ENCODE assay signal across 13 mouse cellular contexts in genomic region chr3:21905384-21906073, GRCm38 (mm10).
DNase-seq lines count a peak whose midpoint lies in the region; TF ChIP-seq lines count a peak whose summit lies in the region.
"Had no signal": no experiment of that assay in that cellular context is flagged by ENCODE, and none has a peak within 500 bp of the region (broad histone marks: within the 10 kb centered on the region; RNA-seq: fewer than 3 reads in every experiment).

No protein-coding gene starts in this region.

- H3K4me3 ChIP-seq in lung, adult 2 months (replicated peaks; ENCODE audit: extremely low read depth, low read depth, low read length) = no peak overlapping the region
- H3K4me3 ChIP-seq: midbrain, embryonic 13.5 days; neural tube, embryonic 13.5 days had no signal

- WGBS in lung, adult 2 months = 43% methylated on average over 2 of the region's 2 CpGs

- DNase-seq in cerebellum, postnatal 10 days = peak; percentile 45 to 57
- no peak for DNase-seq in cerebellum, postnatal 25 days
- DNase-seq in lung, adult 18-20 months = peak; percentile 9 to 14
- DNase-seq in lung, adult 2 months = no peak
- peak; percentile 4 for DNase-seq in brain, embryonic 14.5 days (ENCODE audit: low read depth)
- peak; percentile 5 for DNase-seq in lung, postnatal 14 days
- no peak for DNase-seq in layer of hippocampus, postnatal 25 days (ENCODE audit: extremely low spot score in 1 of 2, low spot score in 1 of 2)
- no peak for DNase-seq in ovary, postnatal 10 days (ENCODE audit: low spot score)
- DNase-seq: lung, embryonic 14.5 days; right cerebral cortex, adult 18-20 months; thymus, postnatal 14 days had no signal

- TF ChIP-seq CTCF in lung, adult 2 months (IDR thresholded peaks at IDR 0.05; ENCODE audit: insufficient read depth, low read length) = no peak
- no peak for TF ChIP-seq CTCF in brain, embryonic 14.5 days (IDR thresholded peaks at IDR 0.05; ENCODE audit: borderline replicate concordance, extremely low read depth, insufficient read depth, insufficient read length)

- H3K4me1 ChIP-seq in lung, adult 2 months (ENCODE audit: control insufficient read depth, insufficient read depth, low read length) = peaks cover 3% of the 10 kb centered on the region; the same call in 1 of the 2 replicates
- H3K4me1 ChIP-seq: midbrain, embryonic 13.5 days; neural tube, embryonic 13.5 days had no signal

- no peak for TF ChIP-seq POLR2A in lung, adult 2 months (IDR thresholded peaks at IDR 0.05; ENCODE audit: borderline replicate concordance, extremely low read depth, low read depth, low read length)
- no peak for TF ChIP-seq POLR2A in brain, embryonic 14.5 days (IDR thresholded peaks at IDR 0.05; ENCODE audit: borderline replicate concordance, extremely low read depth, insufficient read depth, insufficient read length, poor library complexity, severe bottlenecking)

Comparison
In these comparisons a context has a peak if more than half of its experiments do, and no peak if none do; other contexts are left out.
1. DNase-seq: peak in cerebellum, postnatal 10 days (2 of 2), lung, adult 18-20 months (2 of 2), brain, embryonic 14.5 days (single experiment) and lung, postnatal 14 days (single experiment); none in cerebellum, postnatal 25 days (0 of 2), lung, adult 2 months (single experiment), layer of hippocampus, postnatal 25 days (0 of 2) and ovary, postnatal 10 days (single experiment).